Mouse (Mus musculus) myocyte (in vitro differentiated cells): ENCODE measurements at regions not wholly inside any gene's neighbourhood (a gene's known extent, or its start where the extent isn't known, plus 50 kb on each side); places are given as distances from the start of the nearest gene placed in this dataset.

ENCODE experiments used
- H3K27me3 ChIP-seq: one replicate; pipeline ENCODE4 v1.6.1; 2011; ENCODE audit not compliant: control insufficient read depth, insufficient read depth, insufficient read length
- H3K36me3 ChIP-seq: one replicate; pipeline ENCODE4 v1.6.1; 2011; ENCODE audit not compliant: control insufficient read depth, insufficient read depth
- H3K4me2 ChIP-seq: one replicate; pipeline ENCODE4 v1.6.1; 2011; ENCODE audit warnings: low read depth, control low read depth
- H3K4me3 ChIP-seq: one replicate; pipeline ENCODE4 v1.5.1; 2011; ENCODE audit warnings: mild to moderate bottlenecking, control low read depth, moderate library complexity
- H3K79me2 ChIP-seq: one replicate; pipeline ENCODE4 v1.6.1; 2011; ENCODE audit not compliant: control insufficient read depth, insufficient read depth
- H3ac ChIP-seq: one replicate; pipeline ENCODE4 v1.6.1; 2011; ENCODE audit not compliant: control insufficient read depth, insufficient read length
- CEBPB ChIP-seq: IDR thresholded peaks from 2 replicates; pipeline ENCODE4 v1.6.1; 2011; ENCODE audit warnings: mild to moderate bottlenecking, moderate library complexity; ENCODE audit not compliant: poor library complexity, insufficient read depth, severe bottlenecking
- E2F4 ChIP-seq: IDR thresholded peaks from one replicate; pipeline ENCODE4 v1.6.1; 2011; ENCODE audit warnings: mild to moderate bottlenecking, control low read depth, moderate library complexity; ENCODE audit not compliant: insufficient read depth
- MAX ChIP-seq: IDR thresholded peaks from one replicate; pipeline ENCODE4 v1.6.1; 2011; ENCODE audit warnings: low read depth, mild to moderate bottlenecking, control low read depth
- MYOD1 ChIP-seq, 3 experiments: IDR thresholded peaks; one replicate each; pipeline ENCODE4 v1.6.1; 2011; ENCODE audit warnings: control low read depth in 2 of 3, low read depth in 2 of 3, mild to moderate bottlenecking in 2 of 3, moderate library complexity in 1 of 3; ENCODE audit not compliant: insufficient read length in 2 of 3, control insufficient read depth in 1 of 3
- MYOG ChIP-seq, 3 experiments: IDR thresholded peaks; one replicate each; pipeline ENCODE4 v1.6.1; 2011; ENCODE audit warnings: control low read depth in 2 of 3, low read depth in 2 of 3, mild to moderate bottlenecking in 2 of 3; ENCODE audit not compliant: insufficient read length in 2 of 3, control insufficient read depth in 1 of 3, insufficient read depth in 1 of 3
- POLR2A ChIP-seq: IDR thresholded peaks from one replicate; pipeline ENCODE4 v1.6.1; 2011; ENCODE audit warnings: low read depth, mild to moderate bottlenecking, control low read depth, moderate library complexity; ENCODE audit not compliant: insufficient read length
- POLR2AphosphoS2 ChIP-seq: IDR thresholded peaks from one replicate; pipeline ENCODE4 v1.6.1; 2011; ENCODE audit warnings: low read depth, control low read depth; ENCODE audit not compliant: insufficient read length
- REST ChIP-seq: IDR thresholded peaks from one replicate; pipeline ENCODE4 v1.6.1; 2011; ENCODE audit warnings: mild to moderate bottlenecking, control low read depth, moderate library complexity; ENCODE audit not compliant: insufficient read depth, insufficient read length
- SRF ChIP-seq: IDR thresholded peaks from one replicate; pipeline ENCODE4 v1.6.1; 2011; ENCODE audit warnings: low read depth; ENCODE audit not compliant: control insufficient read depth, insufficient read length
- TCF12 ChIP-seq: IDR thresholded peaks from one replicate; pipeline ENCODE4 v1.6.1; 2011; ENCODE audit warnings: mild to moderate bottlenecking, control low read depth; ENCODE audit not compliant: poor library complexity, insufficient read depth, severe bottlenecking
- TCF3 ChIP-seq: IDR thresholded peaks from one replicate; pipeline ENCODE4 v1.6.1; 2011; ENCODE audit warnings: low read depth, control low read depth; ENCODE audit not compliant: insufficient read length
- USF1 ChIP-seq: IDR thresholded peaks from one replicate; pipeline ENCODE4 v1.6.1; 2011; ENCODE audit warnings: low read depth, mild to moderate bottlenecking, control low read depth, moderate library complexity

- no peaks in the 10 kb centered on the region for H3K79me2 ChIP-seq
- no peaks in the 10 kb centered on the region for H3K36me3 ChIP-seq
- TF ChIP-seq E2F4 (no peak), USF1 (no peak), MYOD1 (IDR thresholded peaks at IDR 0.05; ENCODE audit: control insufficient read depth in 1 of 3, insufficient read length in 2 of 3, low read depth in 2 of 3) (no peak), MYOG (IDR thresholded peaks at IDR 0.05; ENCODE audit: control insufficient read depth in 1 of 3, insufficient read depth in 1 of 3, insufficient read length in 2 of 3, low read depth in 2 of 3) (no peak), CEBPB (no peak), TCF12 (no peak), POLR2AphosphoS2 (no peak), TCF3 (no peak), SRF (no peak), REST (no peak), POLR2A (no peak), MAX (no peak)
- no peaks in the 10 kb centered on the region for H3K27me3 ChIP-seq
- H3K4me3 ChIP-seq, result no peak overlapping the region
- H3K4me2 ChIP-seq, result no peak overlapping the region
- no peak overlapping the region for H3ac ChIP-seq
Measured at GRCm38 (mm10) chr13:59271661-59272060, 313.4 kb downstream of the Agtpbp1 start.

- Histone ChIP-seq H3K4me3 (no peak overlapping the region), H3K4me2 (no peak overlapping the region), H3K36me3 (no peaks in the 10 kb centered on the region), H3K79me2 (no peaks in the 10 kb centered on the region), H3ac (no peak overlapping the region), H3K27me3 (no peaks in the 10 kb centered on the region)
- no peak for TF ChIP-seq USF1
- no peak for TF ChIP-seq MAX
- TF ChIP-seq SRF, result no peak
- no peak for TF ChIP-seq MYOG (IDR thresholded peaks at IDR 0.05; ENCODE audit: control insufficient read depth in 1 of 3, insufficient read depth in 1 of 3, insufficient read length in 2 of 3, low read depth in 2 of 3)
- no peak for TF ChIP-seq TCF3
- no peak for TF ChIP-seq POLR2AphosphoS2
- TF ChIP-seq MYOD1 (IDR thresholded peaks at IDR 0.05; ENCODE audit: control insufficient read depth in 1 of 3, insufficient read length in 2 of 3, low read depth in 2 of 3), result no peak
- no peak for TF ChIP-seq REST
- no peak for TF ChIP-seq POLR2A
- TF ChIP-seq CEBPB, result no peak
- no peak for TF ChIP-seq TCF12
Measured at GRCm38 (mm10) chr13:59266854-59267253, 318.2 kb downstream of the Agtpbp1 start.

- Histone ChIP-seq H3ac (no peak overlapping the region), H3K4me3 (no peak overlapping the region), H3K4me2 (no peak overlapping the region), H3K79me2 (no peaks in the 10 kb centered on the region), H3K36me3 (no peaks in the 10 kb centered on the region), H3K27me3 (no peaks in the 10 kb centered on the region)
- TF ChIP-seq REST (no peak), MYOG (IDR thresholded peaks at IDR 0.05; ENCODE audit: control insufficient read depth in 1 of 3, insufficient read depth in 1 of 3, insufficient read length in 2 of 3, low read depth in 2 of 3) (no peak), POLR2AphosphoS2 (no peak), E2F4 (no peak), MYOD1 (IDR thresholded peaks at IDR 0.05; ENCODE audit: control insufficient read depth in 1 of 3, insufficient read length in 2 of 3, low read depth in 2 of 3) (no peak), MAX (no peak), SRF (no peak), TCF3 (no peak), TCF12 (no peak), USF1 (no peak), POLR2A (no peak)
Measured at GRCm38 (mm10) chr13:59264126-59264525, 320.9 kb downstream of the Agtpbp1 start.

GRCm38 (mm10) chr13:59261924-59262323 is 323.1 kb downstream of the Agtpbp1 start:
- no peak for TF ChIP-seq MAX
- no peak for TF ChIP-seq SRF
- TF ChIP-seq CEBPB, result 0 out of 2 replicates have a peak, but pooled peaks have one; percentile 19

GRCm38 (mm10) chr13:59255798-59256435 is 329.1 kb downstream of the Agtpbp1 start:
- Histone ChIP-seq H3K79me2 (no peaks in the 10 kb centered on the region), H3ac (no peak overlapping the region), H3K27me3 (no peaks in the 10 kb centered on the region), H3K36me3 (no peaks in the 10 kb centered on the region), H3K4me2 (no peak overlapping the region), H3K4me3 (no peak overlapping the region)
- no peak for TF ChIP-seq POLR2A
- TF ChIP-seq MYOG (IDR thresholded peaks at IDR 0.05; ENCODE audit: control insufficient read depth in 1 of 3, insufficient read depth in 1 of 3, insufficient read length in 2 of 3, low read depth in 2 of 3), result no peak
- no peak for TF ChIP-seq SRF
- TF ChIP-seq POLR2AphosphoS2, result no peak
- TF ChIP-seq MYOD1 (IDR thresholded peaks at IDR 0.05; ENCODE audit: control insufficient read depth in 1 of 3, insufficient read length in 2 of 3, low read depth in 2 of 3), result no peak
- TF ChIP-seq TCF12, result no peak
- TF ChIP-seq USF1, result no peak
- TF ChIP-seq MAX, result no peak
- TF ChIP-seq CEBPB, result no peak

More at GRCm38 (mm10) chr13:59261924-59262323, 323.1 kb downstream of the Agtpbp1 start:
- no peak overlapping the region for H3K4me3 ChIP-seq
- H3K36me3 ChIP-seq, result no peaks in the 10 kb centered on the region
- H3K79me2 ChIP-seq, result no peaks in the 10 kb centered on the region
- H3K4me2 ChIP-seq, result no peak overlapping the region
- H3ac ChIP-seq, result no peak overlapping the region
- no peaks in the 10 kb centered on the region for H3K27me3 ChIP-seq
